9 mouse cellular contexts compared by ENCODE assay signal in the genomic region with DNA sequence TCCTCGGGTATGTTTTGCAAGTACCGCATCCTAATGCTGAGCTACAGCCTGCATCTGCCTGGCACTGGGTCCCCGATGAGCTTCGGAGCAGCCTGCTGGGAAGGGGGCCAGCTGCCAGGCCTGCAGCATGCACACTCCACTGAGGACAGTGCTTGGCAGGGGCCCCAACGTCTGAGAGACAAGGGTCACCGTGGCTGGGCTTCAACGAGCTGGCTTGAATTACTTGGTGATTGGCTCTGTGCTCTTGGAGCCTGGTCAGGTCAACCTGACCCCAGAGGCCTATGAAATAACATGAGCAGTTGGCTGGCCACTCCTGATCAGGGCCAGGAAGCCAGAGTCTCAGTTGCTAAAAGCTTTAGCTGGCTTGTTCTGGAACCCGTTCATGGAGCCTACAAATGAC.
DNase-seq lines count a peak whose midpoint lies in the region; ATAC-seq and TF ChIP-seq lines count a peak whose summit lies in the region.
"Had no signal": no experiment of that assay in that cellular context is flagged by ENCODE, and none has a peak within 500 bp of the region (broad histone marks: within the 10 kb centered on the region; RNA-seq: fewer than 3 reads in every experiment).

No protein-coding gene starts in this region.

- H3K4me1 ChIP-seq in liver, adult 2 months (ENCODE audit: control insufficient read depth, insufficient read depth, low read length): peaks cover 9% of the 10 kb centered on the region; the same call in 1 of the 2 replicates
- no peaks in the 10 kb centered on the region for H3K4me1 ChIP-seq in liver, embryonic 11.5 days (replicated peaks; ENCODE audit: control insufficient read depth, insufficient read depth, low read length)
- no peaks in the 10 kb centered on the region for H3K4me1 ChIP-seq in intestine, postnatal 0 days (replicated peaks; ENCODE audit: control insufficient read depth, insufficient read depth, low read length)

- intact Hi-C loops in gastrocnemius, postnatal 36 days (cut with DNase I): no loop called here

- no peak overlapping the region for H3K4me2 ChIP-seq in liver, embryonic 11.5 days
- H3K4me2 ChIP-seq in intestine, postnatal 0 days (replicated peaks; ENCODE audit: low read depth): no peak overlapping the region

- H3K9me3 ChIP-seq in liver, embryonic 11.5 days (ENCODE audit: control insufficient read depth, low read length): no peaks in the 10 kb centered on the region
- no peaks in the 10 kb centered on the region for H3K9me3 ChIP-seq in intestine, postnatal 0 days (ENCODE audit: control insufficient read depth)

- no peak overlapping the region for H3K4me3 ChIP-seq in liver, adult 2 months (ENCODE audit: insufficient read depth, low read depth, low read length)
- H3K4me3 ChIP-seq in liver, embryonic 11.5 days (ENCODE audit: low read depth, low read length): no peak overlapping the region
- no peak overlapping the region for H3K4me3 ChIP-seq in intestine, postnatal 0 days (ENCODE audit: low read depth, low read length)
- H3K4me3 ChIP-seq: erythroblast, embryonic 14.5 days had no signal

- no peaks in the 10 kb centered on the region for H3K79me2 ChIP-seq in liver, adult 2 months (ENCODE audit: control insufficient read depth, insufficient read depth, low read length)

- TF ChIP-seq CTCF in liver, adult 2 months (IDR thresholded peaks at IDR 0.05; ENCODE audit: low read depth, low read length): no peak
- no peak for TF ChIP-seq CTCF in intestine, postnatal 0 days (IDR thresholded peaks at IDR 0.05; ENCODE audit: low read depth)

- no peaks in the 10 kb centered on the region for H3K36me3 ChIP-seq in liver, adult 2 months (ENCODE audit: control insufficient read depth, insufficient read depth, low read length)
- H3K36me3 ChIP-seq in liver, embryonic 11.5 days (ENCODE audit: control insufficient read depth, insufficient read depth, low read length): no peaks in the 10 kb centered on the region
- no peaks in the 10 kb centered on the region for H3K36me3 ChIP-seq in intestine, postnatal 0 days (ENCODE audit: control insufficient read depth, insufficient read depth)

- H3K9ac ChIP-seq in liver, adult 2 months (ENCODE audit: low read depth, low read length): no peak overlapping the region
- no peak overlapping the region for H3K9ac ChIP-seq in liver, embryonic 11.5 days (ENCODE audit: low read depth, low read length)
- no peak overlapping the region for H3K9ac ChIP-seq in intestine, postnatal 0 days (ENCODE audit: low read depth, low read length)

- ATAC-seq in liver, embryonic 11.5 days (replicated peaks; ENCODE audit: low FRiP score): no peak
- ATAC-seq in intestine, postnatal 0 days: no peak

- WGBS in liver, adult 2 months: 19% methylated on average over 8 of the region's 8 CpGs
- 61% methylated on average over 8 of the region's 8 CpGs for WGBS in liver, embryonic 11.5 days
- WGBS in intestine, postnatal 0 days: 64% methylated on average over 8 of the region's 8 CpGs

- H3K27me3 ChIP-seq in liver, adult 2 months (ENCODE audit: control insufficient read depth, insufficient read depth, low read length): no peaks in the 10 kb centered on the region; the same call in 1 of the 2 replicates
- peaks cover 2% of the 10 kb centered on the region; the same call in 1 of the 2 replicates for H3K27me3 ChIP-seq in liver, embryonic 11.5 days (replicated peaks; ENCODE audit: control insufficient read depth, insufficient read depth, low read length)
- no peaks in the 10 kb centered on the region for H3K27me3 ChIP-seq in intestine, postnatal 0 days (replicated peaks; ENCODE audit: control insufficient read depth, insufficient read depth, low read length)

- TF ChIP-seq POLR2A in liver, adult 2 months (IDR thresholded peaks at IDR 0.05; ENCODE audit: extremely low read depth, insufficient read depth, low read length): no peak

- DNase-seq in liver, adult 2 months (ENCODE audit: extremely low read depth, low read depth, low spot score): peak; percentile 95
- no peak for DNase-seq in liver, embryonic 11.5 days (ENCODE audit: low spot score)
- DNase-seq in cerebellum, adult 9-11 months: peak; percentile 66
- DNase-seq in gastrocnemius, postnatal 36 days: peak; percentile 72 to 87
- DNase-seq in layer of hippocampus, adult 11-12 months (ENCODE audit: low spot score): peak; percentile 66
- peak; percentile 69 for DNase-seq in lung, postnatal 10 days
- peak; percentile 52 for DNase-seq in urinary bladder, postnatal 14 days (ENCODE audit: low spot score)

- no peak overlapping the region for H3K27ac ChIP-seq in liver, adult 2 months (replicated peaks; ENCODE audit: insufficient read depth, low read depth, low read length)
- no peak overlapping the region for H3K27ac ChIP-seq in liver, embryonic 11.5 days (ENCODE audit: low read depth, low read length)
- no peak overlapping the region for H3K27ac ChIP-seq in intestine, postnatal 0 days (ENCODE audit: low read depth, low read length)
